ENCODE assay signal across 15 mouse cellular contexts in genomic region chr10:96337088-96337666, GRCm38 (mm10).
DNase-seq lines count a peak whose midpoint lies in the region; ATAC-seq and TF ChIP-seq lines count a peak whose summit lies in the region.
"Had no signal": no experiment of that assay in that cellular context is flagged by ENCODE, and none has a peak within 500 bp of the region (broad histone marks: within the 10 kb centered on the region; RNA-seq: fewer than 3 reads in every experiment).

No protein-coding gene starts in this region.

- H3K4me1 ChIP-seq in hindbrain, embryonic 14.5 days (replicated peaks; ENCODE audit: control insufficient read depth, insufficient read depth, low read length), result no peaks in the 10 kb centered on the region
- H3K4me1 ChIP-seq in hindbrain, postnatal 0 days (ENCODE audit: insufficient read depth, low read length), result no peaks in the 10 kb centered on the region; the same call in 1 of the 2 replicates
- peaks cover 10% of the 10 kb centered on the region; the same call in 1 of the 2 replicates for H3K4me1 ChIP-seq in midbrain, embryonic 13.5 days (replicated peaks)
- no peaks in the 10 kb centered on the region for H3K4me1 ChIP-seq in midbrain, postnatal 0 days (ENCODE audit: insufficient read depth, low read length)
- H3K4me1 ChIP-seq in midbrain, embryonic 15.5 days, result peaks cover 8% of the 10 kb centered on the region
- H3K4me1 ChIP-seq: embryonic facial prominence, embryonic 12.5 days had no signal

- H3K36me3 ChIP-seq in hindbrain, embryonic 14.5 days (replicated peaks; ENCODE audit: control insufficient read depth, insufficient read depth), result no peaks in the 10 kb centered on the region
- H3K36me3 ChIP-seq in hindbrain, postnatal 0 days (ENCODE audit: insufficient read depth, low read length), result no peaks in the 10 kb centered on the region
- no peaks in the 10 kb centered on the region for H3K36me3 ChIP-seq in midbrain, embryonic 13.5 days
- H3K36me3 ChIP-seq in midbrain, postnatal 0 days (ENCODE audit: insufficient read depth, low read length), result no peaks in the 10 kb centered on the region
- H3K36me3 ChIP-seq in midbrain, embryonic 15.5 days (replicated peaks), result no peaks in the 10 kb centered on the region
- H3K36me3 ChIP-seq: embryonic facial prominence, embryonic 12.5 days; hindbrain, embryonic 10.5 days; kidney, embryonic 15.5 days had no signal

- no peak for TF ChIP-seq CTCF in hindbrain, postnatal 0 days (IDR thresholded peaks at IDR 0.05; ENCODE audit: low read depth)
- no peak for TF ChIP-seq CTCF in midbrain, postnatal 0 days (IDR thresholded peaks at IDR 0.05)

- no peak overlapping the region for H3K27ac ChIP-seq in hindbrain, embryonic 14.5 days
- no peak overlapping the region for H3K27ac ChIP-seq in hindbrain, postnatal 0 days
- H3K27ac ChIP-seq in midbrain, embryonic 13.5 days, result no peak overlapping the region
- no peak overlapping the region for H3K27ac ChIP-seq in midbrain, postnatal 0 days (ENCODE audit: low read depth, low read length)
- H3K27ac ChIP-seq in midbrain, embryonic 15.5 days, result no peak overlapping the region
- H3K27ac ChIP-seq: embryonic facial prominence, embryonic 12.5 days; hindbrain, embryonic 10.5 days; kidney, embryonic 15.5 days had no signal

- H3K4me3 ChIP-seq in hindbrain, embryonic 14.5 days (replicated peaks; ENCODE audit: low read length), result no peak overlapping the region
- H3K4me3 ChIP-seq in hindbrain, postnatal 0 days (ENCODE audit: low read length), result no peak overlapping the region
- no peak overlapping the region for H3K4me3 ChIP-seq in midbrain, embryonic 13.5 days (replicated peaks)
- H3K4me3 ChIP-seq in midbrain, postnatal 0 days (ENCODE audit: low read depth, low read length), result no peak overlapping the region
- H3K4me3 ChIP-seq in midbrain, embryonic 15.5 days, result no peak overlapping the region
- H3K4me3 ChIP-seq: embryonic facial prominence, embryonic 12.5 days; hindbrain, embryonic 10.5 days; kidney, embryonic 15.5 days had no signal

- DNase-seq in hindbrain, embryonic 14.5 days (ENCODE audit: low spot score), result no peak
- no peak for DNase-seq in hindbrain, postnatal 0 days (ENCODE audit: low spot score)
- DNase-seq in midbrain, postnatal 0 days (ENCODE audit: low spot score), result no peak
- no peak for DNase-seq in right cerebral cortex, adult 2 months (ENCODE audit: low spot score in 2 of 2)
- DNase-seq: cerebellum, adult 2 months; kidney, postnatal 36 days; layer of hippocampus, postnatal 36 days had no signal

- ATAC-seq in hindbrain, embryonic 14.5 days (ENCODE audit: low FRiP score), result 0 out of 2 replicates have a peak, but pooled peaks have one; percentile 43
- ATAC-seq in hindbrain, postnatal 0 days, result no peak
- ATAC-seq in midbrain, embryonic 13.5 days, result peak; percentile 61; the same call in 1 of the 2 replicates
- no peak for ATAC-seq in midbrain, postnatal 0 days (ENCODE audit: low FRiP score)
- ATAC-seq in midbrain, embryonic 15.5 days (replicated peaks), result peak; percentile 54; the same call in 1 of the 2 replicates
- no peak for ATAC-seq in granulocyte monocyte progenitor cell, adult 5-6 weeks (replicated peaks; ENCODE audit: poor library complexity, severe bottlenecking)
- ATAC-seq: intestine, postnatal 0 days had no signal

- no peaks in the 10 kb centered on the region for H3K27me3 ChIP-seq in hindbrain, embryonic 14.5 days (ENCODE audit: control insufficient read depth, insufficient read depth, low read length)
- H3K27me3 ChIP-seq in hindbrain, postnatal 0 days (ENCODE audit: insufficient read depth, low read length), result no peaks in the 10 kb centered on the region
- H3K27me3 ChIP-seq in midbrain, embryonic 13.5 days, result no peaks in the 10 kb centered on the region
- H3K27me3 ChIP-seq in midbrain, postnatal 0 days (ENCODE audit: insufficient read depth, low read length), result no peaks in the 10 kb centered on the region
- H3K27me3 ChIP-seq in midbrain, embryonic 15.5 days (replicated peaks), result no peaks in the 10 kb centered on the region
- H3K27me3 ChIP-seq: embryonic facial prominence, embryonic 12.5 days; kidney, embryonic 15.5 days had no signal

- H3K9ac ChIP-seq in hindbrain, embryonic 14.5 days, result no peak overlapping the region
- H3K9ac ChIP-seq in hindbrain, postnatal 0 days (replicated peaks; ENCODE audit: low read length), result no peak overlapping the region
- no peak overlapping the region for H3K9ac ChIP-seq in midbrain, embryonic 13.5 days (replicated peaks)
- no peak overlapping the region for H3K9ac ChIP-seq in midbrain, postnatal 0 days (replicated peaks; ENCODE audit: low read length, poor library complexity, severe bottlenecking)
- no peak overlapping the region for H3K9ac ChIP-seq in midbrain, embryonic 15.5 days
- H3K9ac ChIP-seq: embryonic facial prominence, embryonic 12.5 days; kidney, embryonic 15.5 days had no signal

- H3K9me3 ChIP-seq in hindbrain, embryonic 14.5 days (ENCODE audit: control insufficient read depth, low read length), result no peaks in the 10 kb centered on the region
- no peaks in the 10 kb centered on the region for H3K9me3 ChIP-seq in hindbrain, postnatal 0 days (ENCODE audit: low read length)
- H3K9me3 ChIP-seq in midbrain, embryonic 13.5 days, result no peaks in the 10 kb centered on the region
- H3K9me3 ChIP-seq in midbrain, postnatal 0 days (ENCODE audit: low read length), result no peaks in the 10 kb centered on the region
- H3K9me3 ChIP-seq in midbrain, embryonic 15.5 days, result no peaks in the 10 kb centered on the region
- H3K9me3 ChIP-seq: embryonic facial prominence, embryonic 12.5 days; hindbrain, embryonic 10.5 days; kidney, embryonic 15.5 days had no signal

- no peak overlapping the region for H3K4me2 ChIP-seq in hindbrain, embryonic 14.5 days (replicated peaks)
- no peak overlapping the region for H3K4me2 ChIP-seq in hindbrain, postnatal 0 days (ENCODE audit: low read depth, low read length)
- H3K4me2 ChIP-seq in midbrain, embryonic 13.5 days (replicated peaks), result no peak overlapping the region
- no peak overlapping the region for H3K4me2 ChIP-seq in midbrain, postnatal 0 days (ENCODE audit: low read depth, low read length, poor library complexity, severe bottlenecking)
- H3K4me2 ChIP-seq in midbrain, embryonic 15.5 days, result 0 out of 2 replicates have a peak overlapping the region, but pooled peaks have one; percentile 11
- H3K4me2 ChIP-seq: embryonic facial prominence, embryonic 12.5 days; heart, embryonic 11.5 days; kidney, embryonic 15.5 days had no signal

- WGBS in hindbrain, embryonic 14.5 days, result 47% methylated on average over 9 of the region's 9 CpGs
- WGBS in hindbrain, postnatal 0 days, result 54% methylated on average over 9 of the region's 9 CpGs
- WGBS in midbrain, embryonic 13.5 days, result 47% methylated on average over 9 of the region's 9 CpGs
- 38% methylated on average over 9 of the region's 9 CpGs for WGBS in midbrain, postnatal 0 days
- 37% methylated on average over 9 of the region's 9 CpGs for WGBS in midbrain, embryonic 15.5 days

Comparison
In these comparisons a context has a peak if more than half of its experiments do, and no peak if none do; other contexts are left out.
1. ATAC-seq: peak in hindbrain, embryonic 14.5 days (single experiment), midbrain, embryonic 13.5 days (single experiment) and midbrain, embryonic 15.5 days (single experiment); none in hindbrain, postnatal 0 days (single experiment), midbrain, postnatal 0 days (single experiment) and granulocyte monocyte progenitor cell, adult 5-6 weeks (single experiment).